Mouse (Mus musculus) stomach, postnatal 0 days (tissue): ENCODE results near the gene S100a16.

Source experiments
- CTCF ChIP-seq: IDR thresholded peaks from 2 replicates; pipeline ENCODE4 v1.5.1; 2016; ENCODE audit warnings: antibody characterized with exemption, low read depth, mild to moderate bottlenecking, moderate library complexity
- EP300 ChIP-seq: optimal IDR thresholded peaks from 2 replicates; pipeline ENCODE3; 2016; ENCODE audit warnings: antibody characterized with exemption

GRCm38 (mm10) chr3:90586906-90587305 is 49.9 kb downstream of the S100a16 start:
- TF ChIP-seq EP300, result no peak
- peak; percentile 26; the same call in 1 of the 2 replicates for TF ChIP-seq CTCF
